Mouse (Mus musculus) heart, adult 2 months (tissue): ENCODE data around the gene Msrb3.

Source experiments
- CTCF ChIP-seq: fragments of 200-600 bp; IDR thresholded peaks from 2 replicates; pipeline ENCODE4 v1.8.1; 2022; ENCODE audit warnings: antibody characterized with exemption, mild to moderate bottlenecking, moderate library complexity
- EP300 ChIP-seq: fragments of 200-500 bp; IDR thresholded peaks from 2 replicates; pipeline ENCODE4 v1.6.1; 2011; ENCODE audit warnings: low read depth, low read length, control low read depth; ENCODE audit not compliant: insufficient read depth
- POLR2A ChIP-seq: fragments of 200-500 bp; IDR thresholded peaks from 2 replicates; pipeline ENCODE4 v1.6.1; 2011; ENCODE audit warnings: mild to moderate bottlenecking, low read depth, low read length, control low read depth; ENCODE audit not compliant: insufficient read depth

- TF ChIP-seq CTCF (no peak), POLR2A (no peak), EP300 (no peak)
These were observed 5.1 kb upstream of the Msrb3 start for GRCm38 (mm10) chr10:120903843-120904468.
